Mouse (Mus musculus) lung, adult 2 months (tissue): ENCODE results near the gene Usp6nl.

Experiments used
- CTCF ChIP-seq: fragments of 200-500 bp; IDR thresholded peaks from 2 replicates; pipeline ENCODE4 v1.5.1; 2011; ENCODE audit warnings: mild to moderate bottlenecking, low read length, control low read depth; ENCODE audit not compliant: insufficient read depth
- POLR2A ChIP-seq: fragments of 200-500 bp; IDR thresholded peaks from 2 replicates; pipeline ENCODE4 v1.6.1; 2011; ENCODE audit warnings: low read depth, mild to moderate bottlenecking, control low read depth, low read length, borderline replicate concordance; ENCODE audit errors: extremely low read depth

DNA sequence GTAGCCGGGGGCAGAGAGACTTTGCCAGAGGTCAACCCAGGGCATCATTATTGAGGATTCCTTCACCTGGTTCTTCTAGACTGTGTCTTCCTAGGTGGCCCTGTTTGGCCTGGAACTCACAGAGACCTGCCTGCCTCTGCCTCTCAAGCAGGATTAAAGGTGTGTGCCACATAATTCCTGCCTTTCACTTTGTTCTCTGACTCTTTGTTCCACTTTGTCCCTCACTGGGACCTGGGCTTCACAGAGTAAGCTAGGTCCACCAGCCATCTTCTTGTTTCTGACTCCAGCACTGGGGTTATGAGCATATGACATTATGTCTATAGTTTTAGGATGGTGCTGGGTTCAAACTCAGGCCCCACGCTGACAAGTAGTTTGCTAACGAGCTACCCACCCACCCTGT lies 144.9 kb downstream of the Usp6nl start:
- TF ChIP-seq CTCF (no peak), POLR2A (no peak)
